In genomic region chr17:31419598-31419950, GRCm38 (mm10) we compare ENCODE assay signal across 12 mouse cellular contexts. TPM values are rescaled to one million over a fixed set of nuclear protein-coding genes. Genes with fewer than 3 reads are reported as not detected.
DNase-seq lines count a peak whose midpoint lies in the region; ATAC-seq and TF ChIP-seq lines count a peak whose summit lies in the region.
"Had no signal": no experiment of that assay in that cellular context is flagged by ENCODE, and none has a peak within 500 bp of the region (broad histone marks: within the 10 kb centered on the region; RNA-seq: fewer than 3 reads in every experiment).

No protein-coding gene starts in this region.

- H3K9ac ChIP-seq in heart, embryonic 13.5 days = no peak overlapping the region
- no peak overlapping the region for H3K9ac ChIP-seq in heart, embryonic 11.5 days (ENCODE audit: low read depth, low read length)
- H3K9ac ChIP-seq in kidney, embryonic 16.5 days (replicated peaks; ENCODE audit: low read length) = no peak overlapping the region
- no peak overlapping the region for H3K9ac ChIP-seq in forebrain, embryonic 14.5 days (ENCODE audit: low read length)
- H3K9ac ChIP-seq in hindbrain, postnatal 0 days (replicated peaks; ENCODE audit: low read length) = no peak overlapping the region

- H3K27me3 ChIP-seq in heart, embryonic 13.5 days (replicated peaks) = peaks cover 4% of the 10 kb centered on the region; the same call in 1 of the 2 replicates
- H3K27me3 ChIP-seq in heart, embryonic 11.5 days (ENCODE audit: control insufficient read depth, insufficient read depth, low read length) = no peaks in the 10 kb centered on the region
- H3K27me3 ChIP-seq in kidney, embryonic 16.5 days (ENCODE audit: insufficient read depth, low read length) = no peaks in the 10 kb centered on the region
- no peaks in the 10 kb centered on the region for H3K27me3 ChIP-seq in forebrain, embryonic 14.5 days (replicated peaks; ENCODE audit: control insufficient read depth, insufficient read depth, low read length)
- H3K27me3 ChIP-seq in hindbrain, postnatal 0 days (ENCODE audit: insufficient read depth, low read length) = no peaks in the 10 kb centered on the region

- peak overlapping the region; percentile 58 for H3K27ac ChIP-seq in heart, embryonic 13.5 days (replicated peaks)
- no peak overlapping the region for H3K27ac ChIP-seq in heart, embryonic 11.5 days (ENCODE audit: low read depth, low read length)
- peak overlapping the region; percentile 70 for H3K27ac ChIP-seq in kidney, embryonic 16.5 days (ENCODE audit: low read length)
- peak overlapping the region; percentile 66; the same call in 1 of the 2 replicates for H3K27ac ChIP-seq in forebrain, embryonic 14.5 days (ENCODE audit: low read depth, low read length)
- H3K27ac ChIP-seq in hindbrain, postnatal 0 days = peak overlapping the region; percentile 46
- H3K27ac ChIP-seq: embryonic facial prominence, embryonic 10.5 days had no signal

- peaks cover 43% of the 10 kb centered on the region for H3K4me1 ChIP-seq in heart, embryonic 13.5 days
- peaks cover 23% of the 10 kb centered on the region for H3K4me1 ChIP-seq in heart, embryonic 11.5 days (ENCODE audit: control insufficient read depth, insufficient read depth, low read length)
- peaks cover 24% of the 10 kb centered on the region for H3K4me1 ChIP-seq in kidney, embryonic 16.5 days (ENCODE audit: insufficient read depth, low read length)
- peaks cover 3% of the 10 kb centered on the region; the same call in 1 of the 2 replicates for H3K4me1 ChIP-seq in forebrain, embryonic 14.5 days (ENCODE audit: control insufficient read depth, insufficient read depth, low read length)
- H3K4me1 ChIP-seq in hindbrain, postnatal 0 days (ENCODE audit: insufficient read depth, low read length) = peaks cover 10% of the 10 kb centered on the region

- intact Hi-C loops in left cerebral cortex, postnatal 10 days (cut with DNase I) = no loop called here

- ATAC-seq in heart, embryonic 13.5 days (ENCODE audit: extremely low read depth, insufficient number of reproducible peaks, low FRiP score, low TSS enrichment) = no peak
- ATAC-seq in heart, embryonic 11.5 days (replicated peaks; ENCODE audit: insufficient number of reproducible peaks, low FRiP score, low TSS enrichment) = no peak
- ATAC-seq in kidney, embryonic 16.5 days (ENCODE audit: low FRiP score, low TSS enrichment) = no peak
- ATAC-seq in forebrain, embryonic 14.5 days = no peak
- ATAC-seq in hindbrain, postnatal 0 days = no peak
- ATAC-seq: CD4-positive, CD25-positive, alpha-beta regulatory T cell, adult 4 months had no signal

- DNase-seq in kidney, adult 9 months = no peak
- no peak for DNase-seq in forebrain, embryonic 14.5 days (ENCODE audit: low spot score)
- DNase-seq in hindbrain, postnatal 0 days (ENCODE audit: low spot score) = no peak
- no peak for DNase-seq in left cerebral cortex, postnatal 10 days (ENCODE audit: extremely low spot score in 1 of 2, low spot score in 2 of 2)
- DNase-seq: gastrocnemius, postnatal 14 days had no signal

- TF ChIP-seq CTCF in hindbrain, postnatal 0 days (IDR thresholded peaks at IDR 0.05; ENCODE audit: low read depth) = no peak

- H3K36me3 ChIP-seq in heart, embryonic 13.5 days = peaks cover 15% of the 10 kb centered on the region
- H3K36me3 ChIP-seq in heart, embryonic 11.5 days (ENCODE audit: control insufficient read depth, insufficient read depth, low read length) = 0 out of 2 replicates have a peak, but pooled peaks cover 2% of the 10 kb centered on the region
- H3K36me3 ChIP-seq in kidney, embryonic 16.5 days (ENCODE audit: insufficient read depth, low read length) = peaks cover 10% of the 10 kb centered on the region; the same call in 1 of the 2 replicates
- H3K36me3 ChIP-seq in forebrain, embryonic 14.5 days (ENCODE audit: control insufficient read depth, insufficient read depth, low read length) = peaks cover 58% of the 10 kb centered on the region
- peaks cover 21% of the 10 kb centered on the region; the same call in 1 of the 2 replicates for H3K36me3 ChIP-seq in hindbrain, postnatal 0 days (ENCODE audit: insufficient read depth, low read length)

- H3K4me2 ChIP-seq in heart, embryonic 13.5 days = 0 out of 2 replicates have a peak overlapping the region, but pooled peaks have one; percentile 24
- H3K4me2 ChIP-seq in heart, embryonic 11.5 days = no peak overlapping the region
- no peak overlapping the region for H3K4me2 ChIP-seq in kidney, embryonic 16.5 days (replicated peaks; ENCODE audit: low read depth, low read length)
- no peak overlapping the region for H3K4me2 ChIP-seq in forebrain, embryonic 14.5 days (ENCODE audit: low read length)
- H3K4me2 ChIP-seq in hindbrain, postnatal 0 days (ENCODE audit: low read depth, low read length) = no peak overlapping the region

- no peaks in the 10 kb centered on the region for H3K9me3 ChIP-seq in heart, embryonic 13.5 days
- H3K9me3 ChIP-seq in heart, embryonic 11.5 days (replicated peaks; ENCODE audit: control insufficient read depth, low read length) = no peaks in the 10 kb centered on the region
- H3K9me3 ChIP-seq in kidney, embryonic 16.5 days (ENCODE audit: low read length) = no peaks in the 10 kb centered on the region
- no peaks in the 10 kb centered on the region for H3K9me3 ChIP-seq in forebrain, embryonic 14.5 days (replicated peaks; ENCODE audit: control insufficient read depth, low read length)
- no peaks in the 10 kb centered on the region for H3K9me3 ChIP-seq in hindbrain, postnatal 0 days (ENCODE audit: low read length)
- H3K9me3 ChIP-seq: embryonic facial prominence, embryonic 10.5 days had no signal

- WGBS in heart, embryonic 13.5 days = 39% methylated on average over 2 of the region's 2 CpGs
- WGBS in heart, embryonic 11.5 days (ENCODE audit: insufficient replicate concordance) = 46% methylated on average over 2 of the region's 2 CpGs
- 74% methylated on average over 2 of the region's 2 CpGs for WGBS in kidney, embryonic 16.5 days
- 68% methylated on average over 2 of the region's 2 CpGs for WGBS in forebrain, embryonic 14.5 days
- 64% methylated on average over 2 of the region's 2 CpGs for WGBS in hindbrain, postnatal 0 days

- no peak overlapping the region for H3K4me3 ChIP-seq in heart, embryonic 13.5 days
- no peak overlapping the region for H3K4me3 ChIP-seq in heart, embryonic 11.5 days (ENCODE audit: low read depth, low read length)
- no peak overlapping the region for H3K4me3 ChIP-seq in kidney, embryonic 16.5 days (ENCODE audit: low read length)
- H3K4me3 ChIP-seq in forebrain, embryonic 14.5 days (ENCODE audit: low read depth, low read length) = no peak overlapping the region
- no peak overlapping the region for H3K4me3 ChIP-seq in hindbrain, postnatal 0 days (ENCODE audit: low read length)
- H3K4me3 ChIP-seq: embryonic facial prominence, embryonic 10.5 days; layer of hippocampus, adult 2 months had no signal

RNA-seq across cellular contexts. Expression of gene Pde9a, which starts 33.6 kb away (rescaled TPM):
- polyA plus RNA-seq in heart, embryonic 13.5 days (2015; fragmentation: Nextera tagmentation; extraction: Ambion mirVana) = 7.3 TPM in 2 replicates
- 7.1 and 9.9 TPM in 2 replicates for polyA plus RNA-seq in heart, embryonic 11.5 days (2014; fragmentation: Nextera tagmentation; extraction: Ambion mirVana)
- 34.9 and 36.5 TPM in 2 replicates for polyA plus RNA-seq in kidney, embryonic 16.5 days (2015; fragmentation: Nextera tagmentation; extraction: Ambion mirVana)
- polyA plus RNA-seq in forebrain, embryonic 14.5 days (2014; fragmentation: Nextera tagmentation; extraction: Ambion mirVana) = 60.7 and 68.5 TPM in 2 replicates
- 34.4 and 39.8 TPM in 2 replicates for total RNA-seq in hindbrain, postnatal 0 days (2014; rRNA removed)
- polyA plus RNA-seq in hindbrain, postnatal 0 days (2015; fragmentation: Nextera tagmentation; extraction: Ambion mirVana) = 35.2 and 36.3 TPM in 2 replicates
- total RNA-seq in left cerebral cortex, postnatal 10 days (2021) = 10 to 100 TPM; 32.8 to 41.4 TPM
- total RNA-seq: monocyte, adult 5-6 weeks had no signal
- polyA plus RNA-seq: CD4-positive, CD25-positive, alpha-beta regulatory T cell, adult 4 months had no signal
